Comparison of ENCODE assay signal across 23 mouse cellular contexts in the genomic region with DNA sequence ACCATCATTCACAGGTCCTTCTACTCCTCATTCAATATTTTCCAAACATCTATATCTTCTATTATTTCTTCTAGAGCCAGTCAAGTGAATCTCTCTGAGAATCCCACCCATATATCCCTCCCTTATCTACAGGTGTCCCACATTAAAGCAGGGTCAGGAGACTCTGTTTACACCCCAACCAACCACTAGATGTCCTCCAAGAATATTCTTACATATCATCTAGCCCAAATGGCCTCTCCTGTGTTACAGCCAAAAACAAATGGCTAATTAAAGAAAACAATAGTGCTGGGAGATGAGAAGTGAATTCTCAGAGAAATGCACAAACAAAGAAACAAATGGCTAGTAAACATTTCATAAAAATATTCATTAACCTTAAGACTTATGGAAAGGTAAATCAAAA. TPM values are rescaled to one million over a fixed set of nuclear protein-coding genes. Genes with fewer than 3 reads are reported as not detected.
DNase-seq lines count a peak whose midpoint lies in the region; ATAC-seq and TF ChIP-seq lines count a peak whose summit lies in the region.
"Had no signal": no experiment of that assay in that cellular context is flagged by ENCODE, and none has a peak within 500 bp of the region (broad histone marks: within the 10 kb centered on the region; RNA-seq: fewer than 3 reads in every experiment).

No protein-coding gene starts in this region.

- H3K36me3 ChIP-seq in kidney, adult 2 months (ENCODE audit: control insufficient read depth, insufficient read depth, low read length) = no peaks in the 10 kb centered on the region
- no peaks in the 10 kb centered on the region for H3K36me3 ChIP-seq in midbrain, embryonic 14.5 days (ENCODE audit: control insufficient read depth, insufficient read depth, low read length)
- no peaks in the 10 kb centered on the region for H3K36me3 ChIP-seq in midbrain, embryonic 15.5 days (replicated peaks)
- H3K36me3 ChIP-seq in stomach, postnatal 0 days (ENCODE audit: control insufficient read depth, insufficient read depth, low read length) = no peaks in the 10 kb centered on the region
- H3K36me3 ChIP-seq: embryonic facial prominence, embryonic 15.5 days; forebrain, embryonic 10.5 days; liver, embryonic 13.5 days; neural tube, embryonic 15.5 days had no signal

- no peaks in the 10 kb centered on the region for H3K27me3 ChIP-seq in kidney, adult 2 months (replicated peaks; ENCODE audit: control insufficient read depth, insufficient read depth, low read length)
- H3K27me3 ChIP-seq in midbrain, embryonic 14.5 days (ENCODE audit: control insufficient read depth, insufficient read depth, low read length) = no peaks in the 10 kb centered on the region
- no peaks in the 10 kb centered on the region for H3K27me3 ChIP-seq in midbrain, embryonic 15.5 days (replicated peaks)
- H3K27me3 ChIP-seq in stomach, postnatal 0 days (ENCODE audit: control insufficient read depth, insufficient read depth, low read length) = no peaks in the 10 kb centered on the region
- H3K27me3 ChIP-seq: embryonic facial prominence, embryonic 15.5 days; liver, embryonic 13.5 days; neural tube, embryonic 15.5 days had no signal

- no peak for TF ChIP-seq CTCF in kidney, adult 2 months (conservative IDR thresholded peaks at IDR 0.05; ENCODE audit: insufficient read depth, insufficient read length, low read depth, low read length)
- peak; percentile 30 for TF ChIP-seq CTCF in stomach, postnatal 0 days (IDR thresholded peaks at IDR 0.05; ENCODE audit: low read depth)

- no peaks in the 10 kb centered on the region for H3K4me1 ChIP-seq in kidney, adult 2 months (ENCODE audit: control insufficient read depth, insufficient read depth, low read length)
- H3K4me1 ChIP-seq in midbrain, embryonic 14.5 days (ENCODE audit: control insufficient read depth, insufficient read depth, low read length) = no peaks in the 10 kb centered on the region
- H3K4me1 ChIP-seq in midbrain, embryonic 15.5 days = no peaks in the 10 kb centered on the region
- no peaks in the 10 kb centered on the region for H3K4me1 ChIP-seq in stomach, postnatal 0 days (replicated peaks; ENCODE audit: control insufficient read depth, insufficient read depth)
- H3K4me1 ChIP-seq: embryonic facial prominence, embryonic 15.5 days; forebrain, embryonic 10.5 days; liver, embryonic 13.5 days; neural tube, embryonic 15.5 days had no signal

- no peak overlapping the region for H3K4me2 ChIP-seq in midbrain, embryonic 14.5 days (ENCODE audit: low read length)
- no peak overlapping the region for H3K4me2 ChIP-seq in midbrain, embryonic 15.5 days
- no peak overlapping the region for H3K4me2 ChIP-seq in stomach, postnatal 0 days (replicated peaks; ENCODE audit: low read depth)
- H3K4me2 ChIP-seq: embryonic facial prominence, embryonic 15.5 days; hindbrain, embryonic 14.5 days; liver, embryonic 13.5 days; midbrain, embryonic 11.5 days; neural tube, embryonic 15.5 days had no signal

- TF ChIP-seq EP300 in stomach, postnatal 0 days (optimal IDR thresholded peaks at IDR 0.05) = no peak

- no peak overlapping the region for H3K9ac ChIP-seq in midbrain, embryonic 14.5 days (replicated peaks; ENCODE audit: low read length)
- H3K9ac ChIP-seq in midbrain, embryonic 15.5 days = no peak overlapping the region
- H3K9ac ChIP-seq in stomach, postnatal 0 days (ENCODE audit: low read length) = no peak overlapping the region
- H3K9ac ChIP-seq: embryonic facial prominence, embryonic 15.5 days; hindbrain, embryonic 14.5 days; liver, embryonic 13.5 days; neural tube, embryonic 15.5 days had no signal

- no peak overlapping the region for H3K27ac ChIP-seq in kidney, adult 2 months (ENCODE audit: insufficient read depth, low read depth, low read length)
- no peak overlapping the region for H3K27ac ChIP-seq in midbrain, embryonic 14.5 days (replicated peaks; ENCODE audit: low read depth, low read length)
- no peak overlapping the region for H3K27ac ChIP-seq in midbrain, embryonic 15.5 days
- H3K27ac ChIP-seq in stomach, postnatal 0 days (replicated peaks) = no peak overlapping the region
- H3K27ac ChIP-seq: embryonic facial prominence, embryonic 15.5 days; forebrain, embryonic 10.5 days; hindbrain, embryonic 14.5 days; liver, embryonic 13.5 days; neural tube, embryonic 15.5 days had no signal

- peak; percentile 10 for DNase-seq in kidney, adult 2 months
- no peak for DNase-seq in kidney, postnatal 14 days
- DNase-seq in midbrain, embryonic 14.5 days = peak; percentile 3
- DNase-seq in ZHBTc4 (ENCODE audit: low read depth, low spot score) = peak; percentile 4
- DNase-seq in stomach, postnatal 0 days (ENCODE audit: low spot score) = no peak
- DNase-seq in embryo, embryonic 11 days = no peak
- DNase-seq in testis, postnatal 14 days (ENCODE audit: low spot score) = no peak
- DNase-seq: cerebellum, adult 9-10 months; gastrocnemius, postnatal 14 days; heart, postnatal 14 days; kidney, adult 11 months; liver, embryonic 13.5 days; lung, postnatal 10 days; thymus, postnatal 25 days had no signal

- no peak overlapping the region for H3K4me3 ChIP-seq in kidney, adult 2 months (ENCODE audit: insufficient read depth, low read depth, low read length)
- H3K4me3 ChIP-seq in midbrain, embryonic 14.5 days (replicated peaks; ENCODE audit: low read depth, low read length) = no peak overlapping the region
- H3K4me3 ChIP-seq in midbrain, embryonic 15.5 days = no peak overlapping the region
- no peak overlapping the region for H3K4me3 ChIP-seq in stomach, postnatal 0 days (ENCODE audit: low read depth, low read length)
- H3K4me3 ChIP-seq: embryonic facial prominence, embryonic 15.5 days; forebrain, embryonic 10.5 days; liver, embryonic 13.5 days; neural tube, embryonic 15.5 days had no signal

- ATAC-seq in midbrain, embryonic 14.5 days (ENCODE audit: low FRiP score, low TSS enrichment) = no peak
- no peak for ATAC-seq in midbrain, embryonic 15.5 days (replicated peaks)
- no peak for ATAC-seq in stomach, postnatal 0 days (ENCODE audit: low FRiP score, low TSS enrichment)

- no peak for TF ChIP-seq POLR2A in kidney, adult 2 months (IDR thresholded peaks at IDR 0.05; ENCODE audit: low read depth, low read length)

- 0 out of 2 replicates have a peak, but pooled peaks cover 4% of the 10 kb centered on the region for H3K9me3 ChIP-seq in midbrain, embryonic 14.5 days (ENCODE audit: control insufficient read depth, low read length)
- no peaks in the 10 kb centered on the region for H3K9me3 ChIP-seq in midbrain, embryonic 15.5 days
- H3K9me3 ChIP-seq in stomach, postnatal 0 days (ENCODE audit: control insufficient read depth, low read length) = no peaks in the 10 kb centered on the region
- H3K9me3 ChIP-seq: embryonic facial prominence, embryonic 15.5 days; forebrain, embryonic 10.5 days; liver, embryonic 13.5 days; neural tube, embryonic 15.5 days had no signal

RNA-seq across cellular contexts. Expression of a gene that starts 17.7 kb away (rescaled TPM):
- polyA plus RNA-seq in kidney, adult 2 months (2012; rRNA removed) = not detected in 2 replicates
- polyA plus RNA-seq in midbrain, embryonic 14.5 days (2014; fragmentation: Nextera tagmentation; extraction: Ambion mirVana) = not detected in 2 replicates
- polyA plus RNA-seq in midbrain, embryonic 15.5 days (2015; fragmentation: Nextera tagmentation; extraction: Ambion mirVana) = not detected in 2 replicates
- 0.52 TPM in 1 of 2 replicates, not detected in the other for polyA plus RNA-seq in stomach, postnatal 0 days (2015; fragmentation: Nextera tagmentation; extraction: Ambion mirVana)
- polyA plus RNA-seq: embryonic facial prominence, embryonic 15.5 days; forebrain, embryonic 10.5 days; frontal cortex, adult 2 months; hindbrain, embryonic 14.5 days; large intestine, adult 2 months; liver, embryonic 13.5 days; midbrain, embryonic 11.5 days; neural tube, embryonic 15.5 days; stomach, embryonic 16.5 days had no signal

Comparison
In these comparisons a context has a peak if more than half of its experiments do, and no peak if none do; other contexts are left out.
1. DNase-seq: peak in kidney, adult 2 months (single experiment), midbrain, embryonic 14.5 days (single experiment) and ZHBTc4 (single experiment); none in kidney, postnatal 14 days (single experiment), stomach, postnatal 0 days (single experiment), embryo, embryonic 11 days (single experiment) and testis, postnatal 14 days (single experiment).